Mouse (Mus musculus): ENCODE data around the gene Ttc26. TPM values are rescaled to one million over a fixed set of nuclear protein-coding genes. Genes with fewer than 3 reads are reported as not detected.

The Ttc26 gene
- polyA plus RNA-seq (2017; shearing (Covaris generic)) = 0.19 TPM

GRCm38 (mm10) chr6:38381129-38381771 is at the start of gene Ttc26:
Ttc26 (plus strand) TSS chr6:38381469.

GRCm38 (mm10) chr6:38353811-38354722 is 27.2 kb upstream of the Ttc26 start, which contains the start of gene Zc3hav1:
Zc3hav1 (minus strand) TSS chr6:38354603.

GRCm38 (mm10) chr6:38433261-38434033 is 52.2 kb downstream of the Ttc26 start, which contains the start of gene Ubn2:
Ubn2 (plus strand) TSS chr6:38433950.

Other genes with a start within 250 kb of the Ttc26 start
- gene D630045J12Rik, start 127.5 kb upstream of the Ttc26 start, polyA plus RNA-seq (2017; shearing (Covaris generic)) = 0.12 TPM
- 0.68 TPM for gene Zc3hav1l, start 82.2 kb upstream of the Ttc26 start, polyA plus RNA-seq (2017; shearing (Covaris generic))
- gene Zc3hav1, start 26.9 kb upstream of the Ttc26 start, polyA plus RNA-seq (2017; shearing (Covaris generic)) = 104 TPM
- gene Ubn2, start 52.5 kb downstream of the Ttc26 start, polyA plus RNA-seq (2017; shearing (Covaris generic)) = 28.2 TPM
- 50.6 TPM for gene Fmc1, start 152.0 kb downstream of the Ttc26 start, polyA plus RNA-seq (2017; shearing (Covaris generic))
- gene Luc7l2, start 169.9 kb downstream of the Ttc26 start, polyA plus RNA-seq (2017; shearing (Covaris generic)) = 60.4 TPM

All from CD4-positive, CD25-positive, alpha-beta regulatory T cell (primary cell).